Mouse (Mus musculus) large intestine, adult 2 months (tissue): ENCODE data around the gene Mrpl12. TPM values are rescaled to one million over a fixed set of nuclear protein-coding genes. Genes with fewer than 3 reads are reported as not detected.

ENCODE experiments used
- DNase-seq: peaks from one replicate; pipeline ENCODE4 v3.0.0-alpha.2; 2012; ENCODE audit warnings: low read depth, low spot score
- WGBS: fragments of 180-500 bp; shearing (Covaris S2); methylation state at CpG from one replicate; pipeline ENCODE4 v1.1.7; 2018; 5-methylcytosine and 5-hydroxymethylcytosine counted together
- polyA plus RNA-seq: library from polyadenylated mRNA; depleted of rRNA; stranded (reverse); fragments of >200 nt; gene quantifications from 2 replicates; pipeline ENCODE4 v1.2.3, GENCODE M21; 2012; rRNA removed

The Mrpl12 gene
- polyA plus RNA-seq, 1 experiment, result 139 TPM

GRCm38 (mm10) chr11:120530085-120530964 is 45.9 kb downstream of the Mrpl12 start, which contains the start of gene Gcgr:
TSS of gene Gcgr (plus strand) at chr11:120530699.
- 11% methylated on average over 57 of the region's 62 CpGs for WGBS

GRCm38 (mm10) chr11:120531646-120532045 is 47.2 kb downstream of the Mrpl12 start:
- DNase-seq, result no peak
- WGBS, result 30% methylated on average over 9 of the region's 9 CpGs

More at GRCm38 (mm10) chr11:120530085-120530964, 45.9 kb downstream of the Mrpl12 start, which contains the start of gene Gcgr:
- no peak for DNase-seq

- no peak for DNase-seq
- WGBS, result 74% methylated on average over 8 of the region's 8 CpGs
Observed at GRCm38 (mm10) chr11:120534093-120534492, 49.7 kb downstream of the Mrpl12 start.

GRCm38 (mm10) chr11:120535145-120535544 is 50.7 kb downstream of the Mrpl12 start:
- no peak for DNase-seq
- whole genome bisulfite sequencing, result 87% methylated on average over 3 of the region's 3 CpGs

GRCm38 (mm10) chr11:120535804-120536203 is 51.4 kb downstream of the Mrpl12 start:
- no peak for DNase-seq
- WGBS, result 77% methylated on average over 3 of the region's 3 CpGs

- no peak for DNase-seq
- 12% methylated on average over 3 of the region's 3 CpGs for WGBS
Observed at GRCm38 (mm10) chr11:120538485-120538884, 54.1 kb downstream of the Mrpl12 start.

Other genes with a start within 250 kb of the Mrpl12 start
- gene Actg1, start 136.1 kb upstream of the Mrpl12 start, polyA plus RNA-seq, result 1,539 and 1,751 TPM in 2 replicates
- gene Fscn2, start 123.1 kb upstream of the Mrpl12 start, polyA plus RNA-seq, result not detected in 2 replicates
- gene Faap100, start 105.8 kb upstream of the Mrpl12 start, polyA plus RNA-seq, result 33.5 and 34.5 TPM in 2 replicates
- 42.4 and 50.9 TPM in 2 replicates for gene Nploc4, start 46.9 kb upstream of the Mrpl12 start, polyA plus RNA-seq
- 0.85 and 1.1 TPM in 2 replicates for gene Tspan10, start 42.0 kb upstream of the Mrpl12 start, polyA plus RNA-seq
- gene Pde6g, start 31.1 kb upstream of the Mrpl12 start, polyA plus RNA-seq, result 0.30 and 0.89 TPM in 2 replicates
- 18.2 and 19.6 TPM in 2 replicates for gene Oxld1, start 26.5 kb upstream of the Mrpl12 start, polyA plus RNA-seq
- gene Ccdc137, start 26.5 kb upstream of the Mrpl12 start, polyA plus RNA-seq, result 12.3 and 15.1 TPM in 2 replicates
- gene Arl16, start 17.0 kb upstream of the Mrpl12 start, polyA plus RNA-seq, result 16.8 and 18.8 TPM in 2 replicates
- 287 and 345 TPM in 2 replicates for gene Slc25a10, start 7.2 kb downstream of the Mrpl12 start, polyA plus RNA-seq
- 0.90 and 1.1 TPM in 2 replicates for gene Gcgr, start 46.1 kb downstream of the Mrpl12 start, polyA plus RNA-seq
- 36.6 and 46.6 TPM in 2 replicates for gene Mcrip1, start 65.1 kb downstream of the Mrpl12 start, polyA plus RNA-seq
- 0.22 TPM in 1 of 2 replicates, not detected in the other for gene Ppp1r27, start 66.5 kb downstream of the Mrpl12 start, polyA plus RNA-seq
- 496 and 716 TPM in 2 replicates for gene P4hb, start 88.6 kb downstream of the Mrpl12 start, polyA plus RNA-seq
- gene Arhgdia, start 97.0 kb downstream of the Mrpl12 start, polyA plus RNA-seq, result 745 and 760 TPM in 2 replicates
- gene Alyref, start 113.8 kb downstream of the Mrpl12 start, polyA plus RNA-seq, result 45.9 and 54.0 TPM in 2 replicates
- 84.8 and 85.4 TPM in 2 replicates for gene Anapc11, start 113.8 kb downstream of the Mrpl12 start, polyA plus RNA-seq
- 0.63 and 1.0 TPM in 2 replicates for gene Npb, start 123.9 kb downstream of the Mrpl12 start, polyA plus RNA-seq
- gene Pcyt2, start 133.3 kb downstream of the Mrpl12 start, polyA plus RNA-seq, result 397 and 622 TPM in 2 replicates
- gene Sirt7, start 140.6 kb downstream of the Mrpl12 start, polyA plus RNA-seq, result 117 and 124 TPM in 2 replicates
- 28.4 and 30.8 TPM in 2 replicates for gene Mafg, start 149.0 kb downstream of the Mrpl12 start, polyA plus RNA-seq
- gene Pycr1, start 159.2 kb downstream of the Mrpl12 start, polyA plus RNA-seq, result 16.4 and 16.7 TPM in 2 replicates
- 0.53 and 0.56 TPM in 2 replicates for gene Myadml2, start 163.5 kb downstream of the Mrpl12 start, polyA plus RNA-seq
- 0.45 and 0.79 TPM in 2 replicates for gene Notum, start 176.6 kb downstream of the Mrpl12 start, polyA plus RNA-seq
- 74.9 and 88.8 TPM in 2 replicates for gene Aspscr1, start 188.4 kb downstream of the Mrpl12 start, polyA plus RNA-seq
- gene Cenpx, start 229.1 kb downstream of the Mrpl12 start, polyA plus RNA-seq, result 94.1 and 101 TPM in 2 replicates
- 21.3 and 34.5 TPM in 2 replicates for gene Lrrc45, start 229.3 kb downstream of the Mrpl12 start, polyA plus RNA-seq
- gene Rac3, start 236.9 kb downstream of the Mrpl12 start, polyA plus RNA-seq, result 8.5 and 10.1 TPM in 2 replicates
- 63.8 and 66.5 TPM in 2 replicates for gene Dcxr, start 242.7 kb downstream of the Mrpl12 start, polyA plus RNA-seq
- gene Cbr2, start 247.5 kb downstream of the Mrpl12 start, polyA plus RNA-seq, result 4.4 and 6.9 TPM in 2 replicates